Mouse (Mus musculus) lung, adult 2 months (tissue): ENCODE data around the gene Sirt4. TPM values are rescaled to one million over a fixed set of nuclear protein-coding genes. Genes with fewer than 3 reads are reported as not detected.
A peak's percentile ranks its signal among the peaks of the same experiment; 100 is the strongest.

ENCODE experiments used
- DNase-seq: peaks from one replicate; pipeline ENCODE4 v3.0.0; 2022
- H3K4me1 ChIP-seq: fragments of 200-500 bp; 2 replicates; pipeline ENCODE4 v1.6.1; 2011; ENCODE audit warnings: low read length; ENCODE audit not compliant: control insufficient read depth, insufficient read depth
- H3K4me3 ChIP-seq: fragments of 200-500 bp; replicated peaks from 2 replicates; pipeline ENCODE3; 2011; ENCODE audit warnings: low read depth, mild to moderate bottlenecking, control low read depth, low read length; ENCODE audit errors: extremely low read depth
- CTCF ChIP-seq: fragments of 200-500 bp; IDR thresholded peaks from 2 replicates; pipeline ENCODE4 v1.5.1; 2011; ENCODE audit warnings: mild to moderate bottlenecking, low read length, control low read depth; ENCODE audit not compliant: insufficient read depth
- POLR2A ChIP-seq: fragments of 200-500 bp; IDR thresholded peaks from 2 replicates; pipeline ENCODE4 v1.6.1; 2011; ENCODE audit warnings: low read depth, mild to moderate bottlenecking, control low read depth, low read length, borderline replicate concordance; ENCODE audit errors: extremely low read depth
- WGBS: fragments of 180-500 bp; shearing (Covaris S2); methylation state at CpG from one replicate; pipeline ENCODE4 v1.1.7; 2018; 5-methylcytosine and 5-hydroxymethylcytosine counted together
- polyA plus RNA-seq: library from polyadenylated mRNA; depleted of rRNA; stranded (reverse); fragments of >200 nt; gene quantifications from 2 replicates; pipeline ENCODE4 v1.2.3, GENCODE M21; 2012

The Sirt4 gene
- polyA plus RNA-seq, 1 experiment, result 38.3 TPM

DNA sequence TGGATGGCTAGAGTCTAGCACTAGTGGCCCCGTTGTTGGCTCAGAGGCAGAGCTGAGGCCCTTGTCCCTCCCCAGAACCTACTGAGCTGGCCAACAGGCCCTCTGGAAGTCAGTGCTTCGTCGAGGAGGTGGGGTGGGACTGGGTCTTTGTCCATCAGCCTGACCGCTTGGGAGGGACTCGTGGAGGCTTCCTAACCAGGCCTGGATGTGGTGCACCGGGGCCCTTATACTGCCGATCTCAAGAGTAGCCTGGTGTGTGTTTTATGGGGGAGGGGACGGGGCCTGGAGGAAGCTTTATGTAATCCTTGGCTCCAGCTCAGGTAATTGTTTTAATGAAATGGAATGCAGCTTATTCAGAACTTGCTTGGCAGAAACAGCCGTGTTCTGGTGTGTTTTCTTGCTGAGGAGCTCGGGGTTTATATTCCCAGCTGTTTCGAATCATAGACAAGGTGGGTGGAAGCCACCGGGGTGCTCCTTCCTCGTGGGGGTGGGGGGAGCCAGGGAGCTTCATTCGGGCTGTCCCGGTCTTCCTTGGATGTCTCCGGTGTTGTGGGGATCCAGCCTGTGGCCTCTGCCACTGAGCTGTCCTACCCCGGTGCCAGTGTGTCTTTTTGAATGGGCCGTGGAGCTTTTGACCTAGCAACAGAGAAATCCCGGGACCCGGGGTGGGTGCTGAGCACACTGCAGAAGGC, 30.5 kb upstream of the Sirt4 start:
- Histone ChIP-seq H3K4me1 (peaks cover 37% of the 10 kb centered on the region), H3K4me3 (peak overlapping the region; percentile 40)
- peak; percentile 77 for DNase-seq
- 14% methylated on average over 20 of the region's 20 CpGs for WGBS
- TF ChIP-seq CTCF, result no peak
- 0 out of 2 replicates have a peak, but pooled peaks have one; percentile 22 for TF ChIP-seq POLR2A

DNA sequence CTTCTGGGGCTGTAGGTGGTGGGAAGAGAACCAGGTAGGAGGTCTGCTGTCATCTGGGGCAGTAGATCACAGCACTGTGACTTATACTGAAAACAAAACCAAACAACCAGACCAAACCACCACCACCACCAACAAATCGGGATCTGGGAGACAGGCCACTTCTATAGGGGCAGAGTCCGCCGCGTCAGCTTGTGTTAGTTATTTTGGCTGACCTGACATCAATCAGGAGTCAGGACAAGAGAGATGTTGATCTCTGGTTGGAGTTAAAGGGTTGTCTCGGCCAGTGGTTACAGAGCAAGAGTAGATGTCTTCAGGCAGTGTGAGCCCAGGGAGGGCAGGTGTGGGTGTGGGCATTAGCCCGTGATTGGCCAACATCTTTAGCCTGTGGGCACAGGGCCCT, 29.8 kb upstream of the Sirt4 start:
- Histone ChIP-seq H3K4me1 (peaks cover 37% of the 10 kb centered on the region), H3K4me3 (no peak overlapping the region)
- DNase-seq, result no peak
- 52% methylated on average over 6 of the region's 6 CpGs for WGBS
- no peak for TF ChIP-seq CTCF
- TF ChIP-seq POLR2A, result no peak

DNA sequence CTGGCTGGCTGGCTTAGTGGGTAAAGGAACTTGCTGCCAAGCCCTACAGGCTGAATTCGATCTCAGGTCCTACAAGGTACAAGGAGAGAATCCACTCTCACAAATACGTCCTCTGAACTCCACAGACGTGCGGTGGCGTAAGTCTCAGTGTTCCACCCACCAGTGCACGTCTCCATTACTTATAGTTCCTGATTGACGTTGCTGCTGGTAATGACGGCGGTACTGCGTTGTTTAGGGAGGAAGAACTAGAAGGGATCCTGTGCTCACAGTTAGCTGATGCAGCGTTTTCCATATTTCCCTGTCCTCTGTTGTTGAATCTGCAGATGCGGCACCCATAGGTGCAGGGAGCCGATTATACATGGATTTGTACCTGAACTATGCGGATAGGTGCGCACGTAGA, 29.2 kb upstream of the Sirt4 start:
- peaks cover 35% of the 10 kb centered on the region for H3K4me1 ChIP-seq
- TF ChIP-seq POLR2A, result no peak
- no peak for TF ChIP-seq CTCF
- 85% methylated on average over 16 of the region's 16 CpGs for WGBS
- no peak for DNase-seq
- H3K4me3 ChIP-seq, result no peak overlapping the region

DNA sequence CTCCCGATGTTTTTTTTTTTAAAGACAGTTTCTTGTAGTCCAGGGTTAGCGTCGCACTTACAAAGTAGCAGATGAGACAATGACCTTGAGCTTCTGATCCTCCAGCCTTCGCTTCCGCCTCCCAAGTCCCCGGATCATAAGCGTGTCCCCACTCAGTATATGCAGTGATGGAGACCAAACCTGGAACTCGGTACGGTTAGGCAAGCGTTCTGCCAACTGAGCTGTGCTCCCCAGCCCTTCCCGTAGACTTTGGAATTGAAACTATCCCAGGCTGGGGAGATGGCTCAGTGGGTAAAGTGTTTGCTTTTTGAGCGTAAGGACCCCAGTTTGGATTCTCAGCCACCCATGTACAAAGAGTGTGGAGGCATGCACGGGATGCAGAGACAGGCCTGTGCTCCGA, 28.7 kb upstream of the Sirt4 start:
- DNase-seq, result no peak
- Histone ChIP-seq H3K4me3 (no peak overlapping the region), H3K4me1 (peaks cover 35% of the 10 kb centered on the region)
- TF ChIP-seq CTCF (no peak), POLR2A (no peak)
- 85% methylated on average over 14 of the region's 14 CpGs for WGBS

DNA sequence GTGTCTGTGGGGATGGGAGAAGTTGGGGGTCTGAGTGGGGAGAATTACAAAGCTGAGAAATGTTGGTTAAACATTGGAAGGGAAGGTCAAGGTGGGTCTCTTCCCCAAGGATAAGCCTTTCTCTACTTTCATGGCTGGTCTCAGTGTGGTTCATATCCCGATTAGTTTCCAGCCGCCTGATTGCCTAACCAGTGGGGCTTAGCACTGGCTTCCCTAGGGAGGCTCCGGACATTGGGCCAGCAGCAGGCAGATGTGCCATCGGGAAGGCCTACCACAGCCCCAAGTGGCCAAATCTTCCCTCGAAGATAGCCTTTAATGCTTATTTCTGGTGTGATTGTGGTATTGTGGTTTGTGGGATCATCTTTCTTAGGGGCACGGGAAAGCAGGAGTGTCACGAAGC, 27.9 kb upstream of the Sirt4 start:
- Histone ChIP-seq H3K4me1 (peaks cover 38% of the 10 kb centered on the region), H3K4me3 (no peak overlapping the region)
- WGBS, result 81% methylated on average over 7 of the region's 7 CpGs
- no peak for TF ChIP-seq POLR2A
- no peak for TF ChIP-seq CTCF
- DNase-seq, result no peak

DNA sequence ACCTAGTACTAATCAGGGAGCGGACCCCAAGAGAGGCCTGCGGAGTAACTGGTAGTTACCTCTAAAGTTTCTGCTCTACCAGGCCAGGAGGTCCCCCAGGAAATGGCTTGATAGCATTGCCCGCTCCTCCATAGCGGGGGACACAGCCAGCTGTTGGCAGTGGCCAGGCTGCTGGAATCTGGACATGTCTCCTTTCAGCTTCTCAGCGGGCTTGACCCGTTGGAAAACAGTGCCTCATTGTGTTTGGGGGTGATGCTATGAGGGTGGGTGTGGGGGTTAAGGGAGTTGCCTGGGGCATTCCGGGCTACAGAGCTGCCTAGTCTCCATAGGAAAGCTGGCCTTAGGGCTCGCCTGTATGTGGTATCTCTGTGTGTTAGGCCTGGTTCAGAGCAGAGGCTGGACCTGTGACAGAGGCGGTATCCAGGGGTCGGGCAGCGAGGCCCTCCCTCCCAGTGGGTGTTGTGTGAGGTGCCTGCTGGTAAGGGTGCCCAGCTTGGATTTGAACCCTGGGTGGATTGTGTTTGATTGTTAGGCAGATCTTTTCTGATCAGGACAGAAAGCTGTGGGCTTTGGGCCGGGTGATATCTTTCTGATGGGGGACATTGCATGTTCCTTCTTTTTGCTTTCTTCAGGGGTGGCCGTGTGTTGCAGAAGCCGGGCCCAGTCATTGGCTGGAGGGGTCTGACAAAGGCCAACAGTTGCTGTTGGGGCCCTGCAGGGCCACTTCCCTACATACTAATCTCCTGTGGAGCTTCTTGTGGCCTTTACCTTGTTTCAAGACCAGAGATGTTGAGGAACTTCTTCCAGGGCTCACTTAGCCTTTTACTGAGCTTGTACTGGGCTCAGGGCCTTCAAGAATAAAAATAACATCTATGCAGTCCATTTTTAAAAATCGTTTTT, 25.5 kb upstream of the Sirt4 start:
- no peak for TF ChIP-seq POLR2A
- no peak overlapping the region for H3K4me3 ChIP-seq
- 51% methylated on average over 15 of the region's 15 CpGs for WGBS
- no peak for DNase-seq
- H3K4me1 ChIP-seq, result peaks cover 27% of the 10 kb centered on the region

DNA sequence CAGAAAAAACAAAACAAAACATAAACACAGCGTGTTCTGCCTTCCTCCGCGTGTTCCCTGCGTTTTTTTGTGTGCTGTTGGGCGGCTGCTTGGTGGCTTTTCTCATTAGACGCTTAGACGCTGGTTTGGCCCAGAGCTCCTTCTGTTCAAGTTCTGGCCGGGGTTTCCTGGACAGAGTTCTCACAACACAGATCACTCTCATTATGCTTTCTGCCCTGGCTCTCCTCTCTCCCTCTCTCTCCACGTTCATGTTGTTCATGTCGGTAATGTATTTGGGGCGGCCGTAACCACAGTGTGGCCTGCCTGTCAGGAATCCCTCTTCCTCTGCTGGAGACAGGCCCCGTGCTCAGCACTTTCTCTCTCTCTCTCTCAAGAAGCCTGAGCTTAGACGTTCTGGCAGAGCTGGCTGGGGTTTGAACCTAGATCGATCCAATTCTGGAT, 24.8 kb upstream of the Sirt4 start:
- DNase-seq, result peak; percentile 39
- TF ChIP-seq CTCF (no peak), POLR2A (no peak)
- 15% methylated on average over 15 of the region's 15 CpGs for WGBS
- Histone ChIP-seq H3K4me3 (no peak overlapping the region), H3K4me1 (peaks cover 21% of the 10 kb centered on the region)

DNA sequence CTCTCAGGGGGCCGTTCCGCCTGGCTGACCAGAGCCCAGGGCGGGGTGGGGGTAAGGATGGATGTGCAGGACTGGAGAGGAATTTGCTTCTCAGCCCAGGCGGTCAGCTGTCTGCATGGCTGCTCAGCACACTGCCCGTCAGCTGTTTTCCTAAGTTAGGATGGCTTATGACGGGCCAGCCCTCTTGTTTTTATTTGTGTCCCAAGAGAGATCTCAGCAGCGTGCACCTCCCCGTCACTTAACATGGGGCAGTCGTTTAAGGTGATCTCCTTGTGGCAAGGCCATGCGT, 24.3 kb upstream of the Sirt4 start:
- peak; percentile 42 for DNase-seq
- WGBS, result 15% methylated on average over 10 of the region's 10 CpGs
- Histone ChIP-seq H3K4me3 (peak overlapping the region; percentile 84), H3K4me1 (peaks cover 16% of the 10 kb centered on the region)
- TF ChIP-seq POLR2A (no peak), CTCF (no peak)

DNA sequence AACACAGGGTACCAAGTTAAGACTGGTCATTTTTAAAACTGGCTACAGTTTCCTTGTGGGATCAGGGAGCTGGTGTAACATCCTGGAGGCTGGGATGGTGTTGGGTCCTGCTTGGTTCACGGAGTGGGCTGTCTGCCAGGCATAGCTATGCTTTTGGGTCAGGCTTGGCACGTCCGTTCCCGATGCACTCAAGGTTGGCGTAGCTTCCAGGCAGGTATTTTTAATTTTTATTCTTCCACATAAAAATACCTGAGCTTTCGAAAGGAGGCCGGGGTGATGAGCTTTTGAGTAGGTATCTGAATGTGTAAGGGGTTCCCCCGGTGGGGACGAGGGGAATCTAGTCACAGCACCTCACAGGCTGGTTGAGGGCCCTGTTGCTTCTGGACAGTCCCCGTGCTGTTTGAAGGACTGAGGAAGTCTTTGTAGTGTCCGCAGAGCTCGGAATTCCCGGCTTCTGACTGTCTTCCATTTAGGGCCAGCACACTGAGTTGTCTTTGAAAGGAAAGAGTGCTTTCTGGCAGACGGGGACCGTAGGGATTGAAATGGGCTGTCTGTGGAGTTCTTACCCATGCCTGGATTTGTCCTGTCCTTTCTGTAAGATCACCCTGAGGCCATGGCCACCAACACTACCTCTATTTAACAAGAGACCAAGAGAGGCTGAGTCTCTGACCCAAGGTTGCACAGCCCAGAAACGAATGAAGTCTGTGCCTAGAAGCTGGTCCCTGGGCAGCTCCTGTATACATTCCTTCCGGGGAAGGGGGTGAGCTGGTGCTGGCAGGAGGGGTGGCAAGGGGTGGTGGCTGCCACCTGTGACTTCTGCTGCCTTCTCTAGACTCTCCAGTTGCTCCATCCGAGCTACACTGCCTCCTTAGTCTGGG, 23.7 kb upstream of the Sirt4 start:
- 7% methylated on average over 18 of the region's 18 CpGs for WGBS
- DNase-seq, result peak; percentile 67

More for the DNA sequence above, 23.7 kb upstream of the Sirt4 start:
- H3K4me3 ChIP-seq, result peak overlapping the region; percentile 84
- H3K4me1 ChIP-seq, result peaks cover 14% of the 10 kb centered on the region; the same call in 1 of the 2 replicates
- TF ChIP-seq POLR2A (peak; percentile 6; the same call in 1 of the 2 replicates), CTCF (no peak)
